Mouse (Mus musculus): ENCODE measurements around the gene Ptger1. TPM values are rescaled to one million over a fixed set of nuclear protein-coding genes. Genes with fewer than 3 reads are reported as not detected.
A peak's percentile ranks its signal among the peaks of the same experiment; 100 is the strongest.

The Ptger1 gene
- polyA plus RNA-seq, 1 experiment: 0.78 TPM

- Histone ChIP-seq H3K4me3 (no peak overlapping the region), H3ac (ENCODE audit: control insufficient read depth, insufficient read length) (no peak overlapping the region), H3K27me3 (ENCODE audit: control insufficient read depth, insufficient read depth, insufficient read length) (no peaks in the 10 kb centered on the region), H3K79me2 (ENCODE audit: control insufficient read depth, insufficient read depth) (no peaks in the 10 kb centered on the region), H3K4me2 (ENCODE audit: low read depth) (no peak overlapping the region), H3K36me3 (ENCODE audit: control insufficient read depth, insufficient read depth) (peaks cover 10% of the 10 kb centered on the region)
- TF ChIP-seq TCF12 (IDR thresholded peaks at IDR 0.05; ENCODE audit: insufficient read depth, poor library complexity, severe bottlenecking) (no peak), E2F4 (IDR thresholded peaks at IDR 0.05; ENCODE audit: insufficient read depth) (no peak)
These were observed 29.1 kb downstream of the Ptger1 start for GRCm38 (mm10) chr8:83695351-83696106.

- Histone ChIP-seq H3ac (ENCODE audit: control insufficient read depth, insufficient read length) (peak overlapping the region; percentile 10), H3K4me2 (ENCODE audit: low read depth) (peak overlapping the region; percentile 97), H3K4me3 (peak overlapping the region; percentile 49), H3K79me2 (ENCODE audit: control insufficient read depth, insufficient read depth) (no peaks in the 10 kb centered on the region), H3K27me3 (ENCODE audit: control insufficient read depth, insufficient read depth, insufficient read length) (no peaks in the 10 kb centered on the region), H3K36me3 (ENCODE audit: control insufficient read depth, insufficient read depth) (no peaks in the 10 kb centered on the region)
- TF ChIP-seq REST (IDR thresholded peaks at IDR 0.05; ENCODE audit: insufficient read depth, insufficient read length) (no peak), TCF3 (IDR thresholded peaks at IDR 0.05; ENCODE audit: insufficient read length, low read depth) (no peak), TCF12 (IDR thresholded peaks at IDR 0.05; ENCODE audit: insufficient read depth, poor library complexity, severe bottlenecking) (no peak), POLR2AphosphoS2 (IDR thresholded peaks at IDR 0.05; ENCODE audit: insufficient read length, low read depth) (no peak), SRF (IDR thresholded peaks at IDR 0.05; ENCODE audit: control insufficient read depth, insufficient read length, low read depth) (no peak), MYOG (IDR thresholded peaks at IDR 0.05; ENCODE audit: control insufficient read depth in 1 of 3, insufficient read depth in 1 of 3, insufficient read length in 2 of 3, low read depth in 2 of 3) (peak in 1 of 3 experiments; percentile 32), POLR2A (IDR thresholded peaks at IDR 0.05; ENCODE audit: insufficient read length, low read depth) (peak; percentile 30), MAX (IDR thresholded peaks at IDR 0.05; ENCODE audit: low read depth) (no peak), MYOD1 (IDR thresholded peaks at IDR 0.05; ENCODE audit: control insufficient read depth in 1 of 3, insufficient read length in 2 of 3, low read depth in 2 of 3) (peak; percentile 16 to 69 (median 43))
These were observed 31.1 kb downstream of the Ptger1 start for GRCm38 (mm10) chr8:83697374-83698220.

GRCm38 (mm10) chr8:83698291-83698660, 31.8 kb downstream of the Ptger1 start:
- Histone ChIP-seq H3K4me2 (ENCODE audit: low read depth) (peak overlapping the region; percentile 97), H3K79me2 (ENCODE audit: control insufficient read depth, insufficient read depth) (no peaks in the 10 kb centered on the region), H3K36me3 (ENCODE audit: control insufficient read depth, insufficient read depth) (no peaks in the 10 kb centered on the region), H3ac (ENCODE audit: control insufficient read depth, insufficient read length) (peak overlapping the region; percentile 10), H3K4me3 (peak overlapping the region; percentile 49), H3K27me3 (ENCODE audit: control insufficient read depth, insufficient read depth, insufficient read length) (no peaks in the 10 kb centered on the region)
- TF ChIP-seq REST (IDR thresholded peaks at IDR 0.05; ENCODE audit: insufficient read depth, insufficient read length) (no peak), USF1 (IDR thresholded peaks at IDR 0.05; ENCODE audit: low read depth) (no peak), MAX (IDR thresholded peaks at IDR 0.05; ENCODE audit: low read depth) (no peak), SRF (IDR thresholded peaks at IDR 0.05; ENCODE audit: control insufficient read depth, insufficient read length, low read depth) (no peak)

- no peaks in the 10 kb centered on the region for H3K79me2 ChIP-seq (ENCODE audit: control insufficient read depth, insufficient read depth)
- H3K4me3 ChIP-seq: peak within 1 kb of the TSS; percentile 49
- H3K36me3 ChIP-seq (ENCODE audit: control insufficient read depth, insufficient read depth): no peaks in the 10 kb centered on the region
- peak within 1 kb of the TSS; percentile 97 for H3K4me2 ChIP-seq (ENCODE audit: low read depth)
- H3K27me3 ChIP-seq (ENCODE audit: control insufficient read depth, insufficient read depth, insufficient read length): no peaks in the 10 kb centered on the region
- peak within 1 kb of the TSS; percentile 10 for H3ac ChIP-seq (ENCODE audit: control insufficient read depth, insufficient read length)
- TF ChIP-seq REST (IDR thresholded peaks at IDR 0.05; ENCODE audit: insufficient read depth, insufficient read length): no peak
- no peak for TF ChIP-seq MAX (IDR thresholded peaks at IDR 0.05; ENCODE audit: low read depth)
- TF ChIP-seq MYOG (IDR thresholded peaks at IDR 0.05; ENCODE audit: control insufficient read depth in 1 of 3, insufficient read depth in 1 of 3, insufficient read length in 2 of 3, low read depth in 2 of 3): no peak
- TF ChIP-seq SRF (IDR thresholded peaks at IDR 0.05; ENCODE audit: control insufficient read depth, insufficient read length, low read depth): no peak
- no peak for TF ChIP-seq E2F4 (IDR thresholded peaks at IDR 0.05; ENCODE audit: insufficient read depth)
- peak; percentile 58 for TF ChIP-seq POLR2AphosphoS2 (IDR thresholded peaks at IDR 0.05; ENCODE audit: insufficient read length, low read depth)
- TF ChIP-seq POLR2A (IDR thresholded peaks at IDR 0.05; ENCODE audit: insufficient read length, low read depth): peak; percentile 90
- TF ChIP-seq USF1 (IDR thresholded peaks at IDR 0.05; ENCODE audit: low read depth): peak; percentile 69
- TF ChIP-seq CEBPB (IDR thresholded peaks at IDR 0.05; ENCODE audit: insufficient read depth, poor library complexity, severe bottlenecking): no peak
- TF ChIP-seq TCF3 (IDR thresholded peaks at IDR 0.05; ENCODE audit: insufficient read length, low read depth): no peak
- TF ChIP-seq MYOD1 (IDR thresholded peaks at IDR 0.05; ENCODE audit: control insufficient read depth in 1 of 3, insufficient read length in 2 of 3, low read depth in 2 of 3): peak in 1 of 3 experiments; percentile 4
- TF ChIP-seq TCF12 (IDR thresholded peaks at IDR 0.05; ENCODE audit: insufficient read depth, poor library complexity, severe bottlenecking): no peak
These were observed 32.4 kb downstream of the Ptger1 start, which contains the start of gene Pkn1 for GRCm38 (mm10) chr8:83698661-83699453. TSS of gene Pkn1 (minus strand) at chr8:83699179.

Measured in myocyte (in vitro differentiated cells).